In the genomic region with DNA sequence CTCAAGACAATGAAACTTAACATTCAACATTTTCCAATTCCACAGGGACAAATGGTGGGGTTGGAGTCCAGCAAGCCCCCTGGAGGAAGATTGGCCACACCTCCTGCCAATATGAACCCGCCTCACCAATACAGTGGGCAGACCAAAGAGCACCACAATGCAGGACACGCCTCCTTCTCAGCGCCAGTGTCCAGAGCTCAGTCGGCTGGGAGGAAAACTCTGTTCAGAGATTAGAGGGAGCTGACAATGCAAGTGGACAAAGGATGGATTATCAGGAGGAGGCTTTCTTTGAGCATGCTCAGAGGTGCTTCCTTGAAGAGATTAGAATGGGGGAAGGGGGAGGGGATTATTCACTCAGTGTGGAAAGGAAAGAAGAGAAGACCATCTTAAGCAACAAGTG, we compare ENCODE assay signal across 27 mouse cellular contexts.
DNase-seq lines count a peak whose midpoint lies in the region; ATAC-seq and TF ChIP-seq lines count a peak whose summit lies in the region.
"Had no signal": no experiment of that assay in that cellular context is flagged by ENCODE, and none has a peak within 500 bp of the region (broad histone marks: within the 10 kb centered on the region; RNA-seq: fewer than 3 reads in every experiment).

No protein-coding gene starts in this region.

- no peak overlapping the region for H3K27ac ChIP-seq in forebrain, embryonic 10.5 days
- no peak overlapping the region for H3K27ac ChIP-seq in forebrain, embryonic 14.5 days (ENCODE audit: low read depth, low read length)
- H3K27ac ChIP-seq in midbrain, embryonic 14.5 days (replicated peaks; ENCODE audit: low read depth, low read length): no peak overlapping the region
- H3K27ac ChIP-seq: heart, embryonic 10.5 days; hindbrain, embryonic 14.5 days; kidney, postnatal 0 days; limb, embryonic 15.5 days; liver, embryonic 14.5 days; lung, embryonic 15.5 days; neural tube, embryonic 13.5 days had no signal

- TF ChIP-seq CTCF in E14TG2a.4 (conservative IDR thresholded peaks at IDR 0.05; ENCODE audit: low read length): no peak

- H3K27me3 ChIP-seq in forebrain, embryonic 10.5 days (ENCODE audit: poor library complexity, severe bottlenecking): no peaks in the 10 kb centered on the region
- no peaks in the 10 kb centered on the region for H3K27me3 ChIP-seq in forebrain, embryonic 14.5 days (replicated peaks; ENCODE audit: control insufficient read depth, insufficient read depth, low read length)
- H3K27me3 ChIP-seq in E14TG2a.4 (ENCODE audit: insufficient read depth, low read length): no peaks in the 10 kb centered on the region
- H3K27me3 ChIP-seq in midbrain, embryonic 14.5 days (ENCODE audit: control insufficient read depth, insufficient read depth, low read length): no peaks in the 10 kb centered on the region
- H3K27me3 ChIP-seq: limb, embryonic 15.5 days; lung, embryonic 15.5 days; megakaryocyte, embryonic 14.5 days; neural tube, embryonic 13.5 days had no signal

- peaks cover 24% of the 10 kb centered on the region for H3K4me1 ChIP-seq in forebrain, embryonic 10.5 days
- H3K4me1 ChIP-seq in forebrain, embryonic 14.5 days (ENCODE audit: control insufficient read depth, insufficient read depth, low read length): no peaks in the 10 kb centered on the region
- H3K4me1 ChIP-seq in E14TG2a.4 (replicated peaks; ENCODE audit: low read depth, low read length): peaks cover 72% of the 10 kb centered on the region
- peaks cover 4% of the 10 kb centered on the region; the same call in 1 of the 2 replicates for H3K4me1 ChIP-seq in midbrain, embryonic 14.5 days (ENCODE audit: control insufficient read depth, insufficient read depth, low read length)
- H3K4me1 ChIP-seq: limb, embryonic 15.5 days; lung, embryonic 15.5 days; megakaryocyte, embryonic 14.5 days had no signal

- peak; percentile 62 for DNase-seq in forebrain, embryonic 10.5 days (ENCODE audit: extremely low spot score, low spot score)
- no peak for DNase-seq in forebrain, embryonic 14.5 days (ENCODE audit: low spot score)
- DNase-seq in embryo, embryonic 10.5 days (ENCODE audit: low spot score): peak; percentile 50
- peak; percentile 19 for DNase-seq in midbrain, embryonic 14.5 days
- no peak for DNase-seq in lung, adult 18-20 months
- no peak for DNase-seq in gastrocnemius, postnatal 25 days
- DNase-seq: adrenal gland, adult 2 months; cerebellum, adult 18-20 months; cerebellum, postnatal 25 days; forebrain, postnatal 0 days; heart, postnatal 4 days; kidney, adult 18-20 months; left cerebral cortex, postnatal 4 days; lung, postnatal 36 days; right cerebral cortex, postnatal 14 days had no signal

- H3K9me3 ChIP-seq in forebrain, embryonic 10.5 days: no peaks in the 10 kb centered on the region
- H3K9me3 ChIP-seq in forebrain, embryonic 14.5 days (replicated peaks; ENCODE audit: control insufficient read depth, low read length): no peaks in the 10 kb centered on the region
- no peaks in the 10 kb centered on the region for H3K9me3 ChIP-seq in E14TG2a.4 (ENCODE audit: low read length)
- H3K9me3 ChIP-seq in midbrain, embryonic 14.5 days (ENCODE audit: control insufficient read depth, low read length): no peaks in the 10 kb centered on the region
- H3K9me3 ChIP-seq: heart, embryonic 10.5 days; limb, embryonic 15.5 days; lung, embryonic 15.5 days; neural tube, embryonic 13.5 days had no signal

- WGBS in forebrain, embryonic 10.5 days: 20% methylated on average over 4 of the region's 4 CpGs
- 5% methylated on average over 4 of the region's 4 CpGs for WGBS in forebrain, embryonic 14.5 days
- 6% methylated on average over 4 of the region's 4 CpGs for WGBS in midbrain, embryonic 14.5 days

- H3K9ac ChIP-seq in forebrain, embryonic 14.5 days (ENCODE audit: low read length): no peak overlapping the region
- no peak overlapping the region for H3K9ac ChIP-seq in midbrain, embryonic 14.5 days (replicated peaks; ENCODE audit: low read length)
- H3K9ac ChIP-seq: forebrain, postnatal 0 days; hindbrain, embryonic 14.5 days; limb, embryonic 15.5 days; liver, embryonic 14.5 days; lung, embryonic 15.5 days; neural tube, embryonic 13.5 days had no signal

- no peak overlapping the region for H3K4me3 ChIP-seq in forebrain, embryonic 10.5 days
- no peak overlapping the region for H3K4me3 ChIP-seq in forebrain, embryonic 14.5 days (ENCODE audit: low read depth, low read length)
- peak overlapping the region; percentile 86 for H3K4me3 ChIP-seq in E14TG2a.4 (replicated peaks; ENCODE audit: low read length)
- no peak overlapping the region for H3K4me3 ChIP-seq in midbrain, embryonic 14.5 days (replicated peaks; ENCODE audit: low read depth, low read length)
- H3K4me3 ChIP-seq: heart, embryonic 10.5 days; limb, embryonic 15.5 days; lung, embryonic 15.5 days; megakaryocyte, embryonic 14.5 days; myocyte; neural tube, embryonic 13.5 days had no signal

- no peak for ATAC-seq in forebrain, embryonic 14.5 days
- no peak for ATAC-seq in midbrain, embryonic 14.5 days (ENCODE audit: low FRiP score, low TSS enrichment)
- no peak for ATAC-seq in monocyte, adult 5-6 weeks (replicated peaks; ENCODE audit: insufficient number of reproducible peaks, low FRiP score, low TSS enrichment, poor library complexity, severe bottlenecking)
- ATAC-seq: forebrain, postnatal 0 days; inflammation-experienced regulatory T-cells, adult 6 months had no signal

- no peak overlapping the region for H3K4me2 ChIP-seq in forebrain, embryonic 14.5 days (ENCODE audit: low read length)
- H3K4me2 ChIP-seq in midbrain, embryonic 14.5 days (ENCODE audit: low read length): no peak overlapping the region
- H3K4me2 ChIP-seq: hindbrain, embryonic 14.5 days; limb, embryonic 15.5 days; lung, embryonic 15.5 days; neural tube, embryonic 13.5 days had no signal

- no peaks in the 10 kb centered on the region for H3K36me3 ChIP-seq in forebrain, embryonic 10.5 days (replicated peaks)
- H3K36me3 ChIP-seq in forebrain, embryonic 14.5 days (ENCODE audit: control insufficient read depth, insufficient read depth, low read length): no peaks in the 10 kb centered on the region
- H3K36me3 ChIP-seq in E14TG2a.4 (ENCODE audit: insufficient read depth, low read length): peaks cover 13% of the 10 kb centered on the region
- H3K36me3 ChIP-seq in midbrain, embryonic 14.5 days (ENCODE audit: control insufficient read depth, insufficient read depth, low read length): no peaks in the 10 kb centered on the region
- H3K36me3 ChIP-seq: heart, embryonic 10.5 days; limb, embryonic 15.5 days; lung, embryonic 15.5 days; neural tube, embryonic 13.5 days had no signal

Comparison
In these comparisons a context has a peak if more than half of its experiments do, and no peak if none do; other contexts are left out.
1. DNase-seq: peak in forebrain, embryonic 10.5 days (single experiment), embryo, embryonic 10.5 days (single experiment) and midbrain, embryonic 14.5 days (single experiment); none in forebrain, embryonic 14.5 days (single experiment), lung, adult 18-20 months (0 of 2) and gastrocnemius, postnatal 25 days (single experiment).